ENCODE assay signal across 13 mouse cellular contexts in the genomic region with DNA sequence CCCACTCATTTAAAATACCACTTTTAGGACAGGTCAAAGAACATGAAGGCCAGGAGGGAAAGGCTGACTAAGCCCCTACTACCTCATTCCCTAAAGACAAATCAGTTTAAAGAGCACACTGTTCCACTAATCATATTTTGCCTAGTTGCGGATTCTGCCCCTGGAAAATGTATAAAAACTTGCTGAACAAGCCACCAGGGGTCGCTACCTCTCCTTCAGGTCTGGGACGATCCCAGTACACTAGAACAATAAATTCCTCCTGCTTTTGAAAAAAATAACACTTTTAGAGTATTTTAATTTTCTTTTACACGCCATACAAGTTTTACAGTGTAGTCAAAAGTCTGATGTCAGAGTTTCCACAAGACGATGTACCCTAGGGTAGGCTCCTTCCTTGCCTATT.
DNase-seq lines count a peak whose midpoint lies in the region; ATAC-seq and TF ChIP-seq lines count a peak whose summit lies in the region.
"Had no signal": no experiment of that assay in that cellular context is flagged by ENCODE, and none has a peak within 500 bp of the region (broad histone marks: within the 10 kb centered on the region; RNA-seq: fewer than 3 reads in every experiment).

No protein-coding gene starts in this region.

- 62% methylated on average over 5 of the region's 5 CpGs for WGBS in lung, adult 2 months
- 74% methylated on average over 5 of the region's 5 CpGs for WGBS in lung, postnatal 0 days
- 71% methylated on average over 5 of the region's 5 CpGs for WGBS in kidney, embryonic 16.5 days

- no peaks in the 10 kb centered on the region for H3K36me3 ChIP-seq in lung, postnatal 0 days (ENCODE audit: insufficient read depth, low read length)
- no peaks in the 10 kb centered on the region for H3K36me3 ChIP-seq in kidney, embryonic 16.5 days (ENCODE audit: insufficient read depth, low read length)
- H3K36me3 ChIP-seq: lung, embryonic 15.5 days had no signal

- TF ChIP-seq CTCF in lung, adult 2 months (IDR thresholded peaks at IDR 0.05; ENCODE audit: insufficient read depth, low read length): peak; percentile 11; the same call in 1 of the 2 replicates
- peak; percentile 48 for TF ChIP-seq CTCF in lung, postnatal 0 days (IDR thresholded peaks at IDR 0.05)

- H3K9me3 ChIP-seq in lung, postnatal 0 days (ENCODE audit: low read length): no peaks in the 10 kb centered on the region
- H3K9me3 ChIP-seq in kidney, embryonic 16.5 days (ENCODE audit: low read length): no peaks in the 10 kb centered on the region
- H3K9me3 ChIP-seq: forebrain, embryonic 10.5 days; heart, embryonic 13.5 days; lung, embryonic 15.5 days had no signal

- H3K27me3 ChIP-seq in lung, postnatal 0 days (replicated peaks; ENCODE audit: insufficient read depth, low read length): no peaks in the 10 kb centered on the region
- H3K27me3 ChIP-seq in kidney, embryonic 16.5 days (ENCODE audit: insufficient read depth, low read length): 0 out of 2 replicates have a peak, but pooled peaks cover 4% of the 10 kb centered on the region
- H3K27me3 ChIP-seq: heart, embryonic 13.5 days; lung, embryonic 15.5 days had no signal

- H3K4me1 ChIP-seq in lung, adult 2 months (ENCODE audit: control insufficient read depth, insufficient read depth, low read length): no peaks in the 10 kb centered on the region
- no peaks in the 10 kb centered on the region for H3K4me1 ChIP-seq in lung, postnatal 0 days (ENCODE audit: insufficient read depth, low read depth, low read length)
- H3K4me1 ChIP-seq in kidney, embryonic 16.5 days (ENCODE audit: insufficient read depth, low read length): no peaks in the 10 kb centered on the region
- H3K4me1 ChIP-seq: forebrain, embryonic 10.5 days; heart, embryonic 13.5 days; lung, embryonic 15.5 days had no signal

- intact Hi-C loops in gastrocnemius, postnatal 14 days (cut with DNase I; ENCODE audit: low total_unique reads): no loop called here

- no peak for TF ChIP-seq EP300 in lung, postnatal 0 days (IDR thresholded peaks at IDR 0.05)

- H3K4me2 ChIP-seq in lung, postnatal 0 days (replicated peaks; ENCODE audit: low read depth, low read length): no peak overlapping the region
- no peak overlapping the region for H3K4me2 ChIP-seq in kidney, embryonic 16.5 days (replicated peaks; ENCODE audit: low read depth, low read length)
- H3K4me2 ChIP-seq: heart, embryonic 13.5 days; lung, embryonic 15.5 days had no signal

- TF ChIP-seq POLR2A in lung, adult 2 months (IDR thresholded peaks at IDR 0.05; ENCODE audit: borderline replicate concordance, extremely low read depth, low read depth, low read length): no peak

- DNase-seq in gastrocnemius, postnatal 14 days: peak; percentile 7
- no peak for DNase-seq in gastrocnemius, adult 18-20 months (ENCODE audit: low spot score)
- DNase-seq in lung, adult 2 months: no peak
- DNase-seq in lung, postnatal 25 days (ENCODE audit: low spot score): no peak
- peak; percentile 22 for DNase-seq in NIH3T3 (ENCODE audit: low read depth)
- no peak for DNase-seq in lung, postnatal 0 days (ENCODE audit: low spot score)
- no peak for DNase-seq in ovary, postnatal 14 days (ENCODE audit: low spot score)
- DNase-seq: cerebellum, postnatal 36 days; kidney, adult 18-20 months had no signal

- no peak for ATAC-seq in lung, postnatal 0 days
- ATAC-seq in kidney, embryonic 16.5 days (ENCODE audit: low FRiP score, low TSS enrichment): no peak

- H3K9ac ChIP-seq in lung, postnatal 0 days (replicated peaks; ENCODE audit: low read depth): no peak overlapping the region
- H3K9ac ChIP-seq in kidney, embryonic 16.5 days (replicated peaks; ENCODE audit: low read length): no peak overlapping the region
- H3K9ac ChIP-seq: heart, embryonic 13.5 days; lung, embryonic 15.5 days had no signal

- H3K27ac ChIP-seq in lung, postnatal 0 days (ENCODE audit: low read length): no peak overlapping the region
- H3K27ac ChIP-seq in kidney, embryonic 16.5 days (ENCODE audit: low read length): no peak overlapping the region
- H3K27ac ChIP-seq: forebrain, embryonic 10.5 days; heart, embryonic 13.5 days; lung, embryonic 15.5 days had no signal

- no peak overlapping the region for H3K4me3 ChIP-seq in lung, adult 2 months (replicated peaks; ENCODE audit: extremely low read depth, low read depth, low read length)
- no peak overlapping the region for H3K4me3 ChIP-seq in lung, postnatal 0 days (ENCODE audit: low read depth, low read length)
- no peak overlapping the region for H3K4me3 ChIP-seq in kidney, embryonic 16.5 days (ENCODE audit: low read length)
- H3K4me3 ChIP-seq: forebrain, embryonic 10.5 days; heart, embryonic 13.5 days; lung, embryonic 15.5 days had no signal

Comparison
In these comparisons a context has a peak if more than half of its experiments do, and no peak if none do; other contexts are left out.
1. DNase-seq: peak in gastrocnemius, postnatal 14 days (single experiment) and NIH3T3 (single experiment); none in gastrocnemius, adult 18-20 months (single experiment), lung, adult 2 months (single experiment), lung, postnatal 25 days (single experiment), lung, postnatal 0 days (single experiment) and ovary, postnatal 14 days (single experiment).